Mouse (Mus musculus) lung, embryonic 14.5 days (tissue): ENCODE data around the gene Dpp4. TPM values are rescaled to one million over a fixed set of nuclear protein-coding genes. Genes with fewer than 3 reads are reported as not detected.

Experiments
- ATAC-seq: fragments of 200-750 bp; cut with Nextera tagmentation; 2 replicates; pipeline ENCODE4 v1.8.0; 2017; ENCODE audit warnings: mild to moderate bottlenecking, moderate TSS enrichment, moderate library complexity; ENCODE audit not compliant: insufficient read depth
- DNase-seq: peaks from one replicate; pipeline ENCODE4 v3.0.0-alpha.2; 2015
- H3K27ac ChIP-seq: fragments of 300-500 bp; sonication (generic); 2 replicates; pipeline ENCODE4 v1.5.1; 2014; ENCODE audit warnings: low read depth, mild to moderate bottlenecking, moderate library complexity
- H3K27me3 ChIP-seq: fragments of 300-500 bp; sonication (generic); 2 replicates; pipeline ENCODE4 v1.6.1; 2014; ENCODE audit warnings: low read length, control low read depth; ENCODE audit not compliant: insufficient read depth
- H3K36me3 ChIP-seq: fragments of 300-500 bp; sonication (generic); 2 replicates; pipeline ENCODE4 v1.6.1; 2014; ENCODE audit warnings: control low read depth; ENCODE audit not compliant: insufficient read depth
- H3K4me1 ChIP-seq: fragments of 300-500 bp; sonication (generic); 2 replicates; pipeline ENCODE4 v1.6.1; 2014; ENCODE audit warnings: antibody characterized with exemption, control low read depth; ENCODE audit not compliant: insufficient read depth
- H3K4me2 ChIP-seq: fragments of 300-500 bp; sonication (generic); 2 replicates; pipeline ENCODE4 v1.6.1; 2014; ENCODE audit warnings: mild to moderate bottlenecking
- H3K4me3 ChIP-seq: fragments of 300-500 bp; sonication (generic); 2 replicates; pipeline ENCODE4 v1.5.1; 2014; ENCODE audit warnings: low read depth, low read length
- H3K9ac ChIP-seq: fragments of 300-500 bp; sonication (generic); 2 replicates; pipeline ENCODE4 v1.6.1; 2014
- H3K9me3 ChIP-seq: fragments of 300-500 bp; sonication (generic); 2 replicates; pipeline ENCODE4 v1.6.1; 2016; ENCODE audit warnings: low read depth, low read length, control low read depth
- CTCF ChIP-seq: IDR thresholded peaks from 2 replicates; pipeline ENCODE4 v1.5.1; 2016; ENCODE audit warnings: antibody characterized with exemption, low read depth
- WGBS: fragments of 180-500 bp; shearing (Covaris S2); extraction: QIAGEN DNeasy Blood & Tissue Kit; methylation state at CpG from one replicate; pipeline ENCODE4 v1.1.7; 2014; 5-methylcytosine and 5-hydroxymethylcytosine counted together
- polyA plus RNA-seq: library from polyadenylated mRNA; unstranded; fragments of >200 nt; fragmentation: Nextera tagmentation; extraction: Ambion mirVana; gene quantifications from 2 replicates; pipeline ENCODE4 v1.2.1, GENCODE M21; 2014

Gene Dpp4
- polyA plus RNA-seq, 1 experiment from 2014 or later = 23.7 TPM

- H3K27ac ChIP-seq = no peak overlapping the region
- WGBS = 41% methylated on average over 6 of the region's 6 CpGs
- ATAC-seq (no peak; the same call in 1 of the 2 replicates), DNase-seq (no peak)
- no peaks in the 10 kb centered on the region for H3K9me3 ChIP-seq
- TF ChIP-seq CTCF = no peak
- no peaks in the 10 kb centered on the region for H3K27me3 ChIP-seq
- H3K4me2 ChIP-seq = no peak overlapping the region
- H3K9ac ChIP-seq = no peak overlapping the region
- H3K36me3 ChIP-seq = no peaks in the 10 kb centered on the region
- no peak overlapping the region for H3K4me3 ChIP-seq
- no peaks in the 10 kb centered on the region for H3K4me1 ChIP-seq
Measured at GRCm38 (mm10) chr2:62344367-62344766, 67.7 kb downstream of the Dpp4 start.

GRCm38 (mm10) chr2:62341734-62342128 is 70.3 kb downstream of the Dpp4 start:
- Histone ChIP-seq H3K36me3 (no peaks in the 10 kb centered on the region), H3K27me3 (no peaks in the 10 kb centered on the region), H3K9me3 (no peaks in the 10 kb centered on the region), H3K4me1 (no peaks in the 10 kb centered on the region), H3K27ac (no peak overlapping the region), H3K4me2 (no peak overlapping the region), H3K4me3 (no peak overlapping the region), H3K9ac (no peak overlapping the region)
- TF ChIP-seq CTCF = no peak
- no peak for ATAC-seq
- 54% methylated on average over 14 of the region's 14 CpGs for WGBS
- no peak for DNase-seq

GRCm38 (mm10) chr2:62341061-62341733 is 70.8 kb downstream of the Dpp4 start:
- no peak for TF ChIP-seq CTCF
- Histone ChIP-seq H3K9ac (no peak overlapping the region), H3K27ac (no peak overlapping the region), H3K4me1 (no peaks in the 10 kb centered on the region), H3K4me2 (no peak overlapping the region), H3K9me3 (no peaks in the 10 kb centered on the region), H3K27me3 (no peaks in the 10 kb centered on the region), H3K4me3 (no peak overlapping the region), H3K36me3 (no peaks in the 10 kb centered on the region)
- DNase-seq (no peak), ATAC-seq (no peak)
- WGBS = 61% methylated on average over 3 of the region's 3 CpGs

- H3K4me1 ChIP-seq = no peaks in the 10 kb centered on the region
- H3K4me2 ChIP-seq = no peak overlapping the region
- no peak for TF ChIP-seq CTCF
- 64% methylated on average over 4 of the region's 4 CpGs for WGBS
- H3K9me3 ChIP-seq = no peaks in the 10 kb centered on the region
- no peak overlapping the region for H3K27ac ChIP-seq
- no peaks in the 10 kb centered on the region for H3K27me3 ChIP-seq
- no peaks in the 10 kb centered on the region for H3K36me3 ChIP-seq
- H3K4me3 ChIP-seq = no peak overlapping the region
- DNase-seq (no peak), ATAC-seq (no peak)
- no peak overlapping the region for H3K9ac ChIP-seq
Measured at GRCm38 (mm10) chr2:62339222-62339944, 72.6 kb downstream of the Dpp4 start.

GRCm38 (mm10) chr2:62337086-62337485 is 74.9 kb downstream of the Dpp4 start:
- TF ChIP-seq CTCF = no peak
- WGBS = 79% methylated on average over 7 of the region's 7 CpGs
- Histone ChIP-seq H3K9ac (no peak overlapping the region), H3K27me3 (no peaks in the 10 kb centered on the region), H3K4me1 (no peaks in the 10 kb centered on the region), H3K4me3 (no peak overlapping the region), H3K4me2 (no peak overlapping the region), H3K9me3 (no peaks in the 10 kb centered on the region), H3K36me3 (no peaks in the 10 kb centered on the region), H3K27ac (no peak overlapping the region)
- ATAC-seq (no peak), DNase-seq (no peak)

GRCm38 (mm10) chr2:62334397-62335243 is 77.4 kb downstream of the Dpp4 start:
- no peak for TF ChIP-seq CTCF
- no peaks in the 10 kb centered on the region for H3K9me3 ChIP-seq
- no peak overlapping the region for H3K27ac ChIP-seq
- peak; percentile 31; the same call in 1 of the 2 replicates for ATAC-seq
- no peak overlapping the region for H3K4me2 ChIP-seq
- H3K27me3 ChIP-seq = no peaks in the 10 kb centered on the region
- 76% methylated on average over 4 of the region's 4 CpGs for WGBS
- no peaks in the 10 kb centered on the region for H3K36me3 ChIP-seq
- H3K4me3 ChIP-seq = no peak overlapping the region
- H3K9ac ChIP-seq = no peak overlapping the region
- no peak for DNase-seq
- H3K4me1 ChIP-seq = no peaks in the 10 kb centered on the region

- Histone ChIP-seq H3K27me3 (no peaks in the 10 kb centered on the region), H3K36me3 (no peaks in the 10 kb centered on the region), H3K27ac (no peak overlapping the region), H3K4me3 (no peak overlapping the region), H3K4me1 (no peaks in the 10 kb centered on the region), H3K9me3 (no peaks in the 10 kb centered on the region), H3K4me2 (no peak overlapping the region), H3K9ac (no peak overlapping the region)
- WGBS = 69% methylated on average over 8 of the region's 8 CpGs
- ATAC-seq = no peak
- TF ChIP-seq CTCF = no peak
- no peak for DNase-seq
Measured at GRCm38 (mm10) chr2:62332465-62332864, 79.6 kb downstream of the Dpp4 start.
